Mouse (Mus musculus): ENCODE data around the gene Dars.
A peak's percentile ranks its signal among the peaks of the same experiment; 100 is the strongest.

Gene Dars

DNA sequence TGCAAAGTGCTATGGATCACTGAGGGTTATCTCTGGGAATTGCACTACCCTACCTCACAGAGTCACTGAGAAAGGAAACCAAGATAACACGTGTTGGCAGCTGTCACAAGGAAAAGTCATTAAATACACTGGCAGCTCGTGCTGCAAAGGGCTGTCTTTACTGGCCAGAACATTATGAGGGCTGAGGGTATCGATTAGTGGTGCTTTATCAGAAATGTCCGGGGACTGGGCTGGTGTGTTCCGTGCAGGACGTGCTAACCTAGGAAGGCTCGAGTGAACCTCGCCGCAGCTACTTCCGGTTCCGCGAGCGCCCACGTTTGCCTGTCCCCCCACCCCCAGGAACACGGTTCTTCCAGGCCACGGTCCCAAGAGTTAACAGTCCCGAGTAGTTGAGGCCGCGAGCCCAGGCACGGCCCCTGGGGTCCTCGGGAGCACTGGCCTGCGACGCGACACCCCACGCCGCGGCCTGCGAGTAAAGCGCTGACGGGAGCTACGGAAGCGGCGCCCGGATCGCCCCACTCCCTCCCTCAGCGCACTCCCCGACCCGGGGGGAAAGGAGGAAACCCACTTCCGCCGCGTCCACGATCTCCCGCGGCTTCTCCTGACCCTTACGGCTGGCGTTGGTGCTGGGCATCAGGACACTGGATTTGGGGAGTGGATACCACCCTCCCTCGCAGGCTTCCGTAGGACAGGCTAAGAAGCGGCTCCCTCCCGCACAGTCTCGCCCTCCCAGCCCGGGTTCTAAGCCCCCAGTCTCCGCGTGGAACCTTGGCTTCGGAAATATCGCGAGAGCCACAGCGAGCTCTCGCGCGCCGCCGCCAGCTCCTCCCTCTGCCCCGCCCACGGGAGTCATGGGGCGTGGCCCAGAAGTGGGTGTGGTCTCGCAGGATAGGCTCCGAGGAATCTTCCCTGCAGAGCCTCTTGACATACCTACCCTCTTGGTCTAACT lies at the start of gene Dars:
Gene Dars, minus strand, starts transcription at position 785 of the 949 bp plus-strand sequence.
- DNase-seq (ENCODE audit: low read depth): peak; percentile 85

DNA sequence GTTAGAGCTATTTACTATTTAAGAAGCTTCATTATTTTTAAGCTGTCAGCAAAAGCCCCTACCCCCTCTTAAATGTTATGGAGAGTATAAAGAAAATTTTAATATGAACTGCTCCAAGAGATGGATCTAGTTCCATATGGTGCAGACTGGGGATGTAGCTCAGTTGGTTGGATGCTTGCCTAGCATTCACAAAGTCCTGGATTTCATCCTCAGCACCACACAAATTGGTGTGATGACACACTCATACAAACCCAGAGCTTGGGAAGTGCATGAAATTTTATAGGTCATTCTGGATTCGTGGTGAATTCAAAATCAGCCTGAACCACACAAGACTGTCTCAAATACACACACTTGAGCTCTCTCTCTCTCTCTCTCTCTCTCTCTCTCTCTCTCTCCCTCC lies 49.7 kb upstream of the Dars start:
- no peak for DNase-seq (ENCODE audit: low read depth)

DNA sequence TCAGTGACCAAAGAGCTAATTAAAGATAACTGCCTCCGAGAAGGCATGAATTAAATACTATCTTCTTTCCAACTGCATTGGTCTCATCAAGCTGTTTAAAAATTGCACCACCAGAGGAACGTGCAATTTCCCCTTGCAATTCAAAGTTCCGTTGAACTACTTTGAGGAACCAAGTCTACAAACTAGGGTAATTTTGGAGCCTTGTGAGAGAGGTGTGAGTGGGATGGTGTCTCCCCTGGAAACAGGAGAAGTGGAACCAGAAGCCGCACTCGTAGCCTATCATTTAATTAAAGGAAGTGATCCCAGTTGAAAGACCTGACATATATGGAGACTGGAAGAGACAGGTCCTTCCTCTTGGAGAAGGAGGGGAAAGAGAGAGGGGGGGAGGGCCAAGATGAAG lies 46.3 kb upstream of the Dars start:
- no peak for DNase-seq (ENCODE audit: low read depth)

DNA sequence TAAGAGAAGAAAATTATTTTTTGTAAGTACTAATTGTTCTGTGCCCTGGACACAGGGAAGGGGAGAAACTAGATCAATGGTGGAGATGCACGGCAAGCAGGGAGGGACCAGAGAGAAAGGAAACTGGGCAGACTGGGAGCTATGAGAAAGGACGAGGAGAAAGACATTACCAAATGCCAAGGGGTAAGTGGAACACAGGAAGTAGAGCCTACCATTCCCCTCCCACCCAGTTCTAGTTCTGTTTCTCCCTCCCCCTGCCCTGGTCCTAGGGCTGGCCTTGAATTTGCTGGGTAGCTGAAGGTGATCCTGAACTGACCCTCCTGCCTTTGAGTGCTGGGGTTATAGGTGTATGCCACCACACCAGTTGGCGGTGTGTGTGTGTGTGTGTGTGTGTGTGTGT lies 45.2 kb upstream of the Dars start:
- no peak for DNase-seq (ENCODE audit: low read depth)

DNA sequence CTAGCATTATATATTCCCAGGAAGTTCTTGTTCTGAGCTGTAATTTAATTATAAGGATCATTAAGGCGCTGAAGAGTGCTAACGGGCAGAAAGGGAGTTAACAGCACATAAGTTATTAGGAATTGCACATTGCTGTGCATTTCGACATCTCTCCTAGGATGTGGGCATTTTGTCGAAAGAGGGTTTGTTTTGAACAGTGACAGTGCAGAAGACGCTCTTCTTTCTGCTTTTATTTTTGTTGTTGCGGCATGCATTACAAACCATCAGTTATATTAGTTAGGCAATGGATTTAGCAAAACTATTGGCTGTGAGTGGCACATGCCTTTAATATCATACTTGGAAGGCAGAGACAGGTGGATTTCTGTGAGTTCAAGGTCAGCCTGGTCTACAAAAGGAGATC lies 43.6 kb upstream of the Dars start:
- no peak for DNase-seq (ENCODE audit: low read depth)

DNA sequence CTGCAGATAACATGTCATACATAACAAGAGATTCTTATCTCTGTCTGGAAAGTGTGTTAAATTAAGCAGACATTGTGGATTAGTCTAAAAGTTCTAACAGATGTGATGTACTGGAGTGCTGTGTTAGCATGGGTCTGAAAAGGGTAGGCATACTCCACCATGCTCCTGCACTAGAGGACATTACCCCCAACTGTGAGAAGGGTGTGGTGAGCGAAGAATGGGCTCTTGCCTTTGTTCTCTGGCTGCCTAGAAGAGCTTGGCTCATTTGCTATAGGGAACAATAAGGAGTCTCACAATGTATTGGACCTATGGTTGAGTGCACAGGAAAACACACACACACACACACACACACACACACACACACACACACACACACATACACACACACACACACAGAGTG lies 42.3 kb upstream of the Dars start:
- no peak for DNase-seq (ENCODE audit: low read depth)

DNA sequence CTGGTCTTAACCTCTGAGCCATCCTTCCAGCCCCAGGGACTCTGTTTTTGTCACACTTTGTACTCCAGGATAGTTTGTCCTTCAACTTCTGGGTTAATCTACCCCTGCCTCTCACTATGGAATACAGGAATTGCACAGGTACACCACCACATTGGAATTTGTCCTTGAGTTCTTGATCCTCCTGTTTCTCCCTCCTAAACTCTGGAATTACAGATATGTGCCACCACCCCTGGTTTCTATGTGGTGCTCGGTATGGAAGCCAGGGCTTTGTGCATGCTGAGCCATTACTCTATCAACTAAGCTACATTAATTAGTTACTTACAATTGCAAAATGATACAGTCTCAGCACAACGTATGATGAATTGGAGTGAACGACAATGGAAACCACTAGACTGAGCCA lies 41.8 kb upstream of the Dars start:
- DNase-seq (ENCODE audit: low read depth): no peak

DNA sequence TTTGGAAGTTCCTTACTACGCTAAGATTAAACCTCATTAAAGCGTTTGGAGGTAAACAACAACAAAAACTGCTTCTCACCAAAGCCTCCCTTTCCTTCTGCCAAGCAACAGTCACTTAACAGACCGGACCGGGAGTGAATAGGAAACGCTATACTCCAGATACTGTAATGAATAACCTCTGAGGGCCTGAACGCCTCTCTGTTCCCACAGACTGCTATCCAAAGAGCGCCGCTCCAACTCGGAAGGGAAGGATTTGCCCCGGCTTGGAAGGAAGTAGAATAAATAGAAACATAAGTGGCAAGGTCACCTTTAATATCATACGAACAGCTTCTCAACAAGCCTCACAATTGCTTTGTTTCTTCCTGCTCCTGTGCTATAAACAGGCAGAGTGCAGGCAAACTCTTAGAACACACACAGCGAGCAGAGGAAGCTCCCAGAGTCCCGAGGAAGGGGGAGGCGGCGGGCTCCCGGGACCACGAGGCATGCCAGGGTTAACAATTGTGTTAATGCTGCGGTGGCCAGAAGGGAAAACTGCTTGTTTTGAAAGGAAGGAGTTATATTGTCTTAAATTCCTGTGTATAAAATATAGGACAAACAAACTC lies 39.8 kb upstream of the Dars start:
- DNase-seq (ENCODE audit: low read depth): no peak

DNA sequence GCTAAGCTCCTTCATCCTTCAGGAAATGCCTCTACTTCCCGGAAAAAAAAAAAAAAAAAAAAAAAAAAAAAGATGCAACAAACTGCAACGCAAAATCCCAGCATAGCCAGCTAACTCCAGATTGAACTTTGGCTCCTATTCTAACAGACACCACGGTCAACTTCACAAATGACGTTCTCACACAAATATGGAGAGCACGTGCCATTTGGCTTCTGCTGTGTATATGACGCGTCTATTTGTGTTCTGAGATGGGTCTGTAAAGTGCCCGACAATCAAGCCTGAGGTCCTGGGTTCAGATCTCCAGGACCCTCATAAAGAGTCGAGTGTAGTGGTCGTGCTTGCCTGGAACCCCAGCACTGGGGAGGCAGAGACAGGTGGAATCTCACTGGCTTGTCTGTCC lies 39.1 kb upstream of the Dars start:
- no peak for DNase-seq (ENCODE audit: low read depth)

DNA sequence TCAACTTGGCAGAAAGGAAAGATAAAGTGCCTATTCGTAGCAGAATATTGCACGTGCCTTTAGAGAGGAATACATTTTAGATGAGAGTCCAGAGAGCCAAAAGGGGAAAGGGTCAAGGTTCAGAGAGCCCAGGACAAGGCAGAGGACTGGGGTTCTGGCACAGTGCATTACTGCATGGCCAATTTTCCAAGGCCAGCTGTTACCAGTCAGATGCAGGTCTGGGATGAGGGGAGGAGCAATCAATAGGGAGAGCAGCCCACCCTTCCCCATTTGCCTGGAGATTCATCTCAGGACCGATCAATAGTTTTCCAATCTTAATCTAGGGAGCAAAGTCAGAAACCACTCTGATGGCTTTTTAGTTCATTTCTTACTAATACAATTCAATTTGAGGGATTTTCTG lies 35.0 kb upstream of the Dars start:
- DNase-seq (ENCODE audit: low read depth): no peak

DNA sequence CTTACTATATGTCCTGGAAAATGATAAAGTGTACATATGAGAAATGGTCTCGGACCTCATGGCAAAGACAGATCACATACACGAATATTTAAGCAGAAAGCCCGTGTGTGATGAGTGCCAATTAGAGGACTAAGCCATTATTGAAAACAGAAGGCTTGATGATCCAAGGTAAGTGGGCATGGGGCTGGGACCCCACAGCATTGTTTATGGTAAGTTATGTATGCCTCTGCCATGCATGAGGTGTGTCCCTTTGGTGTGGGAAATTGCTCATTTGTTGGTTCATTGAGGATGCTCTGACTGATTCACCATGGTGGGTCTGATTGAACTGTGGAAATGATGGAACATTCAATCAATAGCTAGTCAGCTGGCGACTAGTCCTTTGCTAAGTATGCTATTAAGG lies 34.0 kb upstream of the Dars start:
- no peak for DNase-seq (ENCODE audit: low read depth)

DNA sequence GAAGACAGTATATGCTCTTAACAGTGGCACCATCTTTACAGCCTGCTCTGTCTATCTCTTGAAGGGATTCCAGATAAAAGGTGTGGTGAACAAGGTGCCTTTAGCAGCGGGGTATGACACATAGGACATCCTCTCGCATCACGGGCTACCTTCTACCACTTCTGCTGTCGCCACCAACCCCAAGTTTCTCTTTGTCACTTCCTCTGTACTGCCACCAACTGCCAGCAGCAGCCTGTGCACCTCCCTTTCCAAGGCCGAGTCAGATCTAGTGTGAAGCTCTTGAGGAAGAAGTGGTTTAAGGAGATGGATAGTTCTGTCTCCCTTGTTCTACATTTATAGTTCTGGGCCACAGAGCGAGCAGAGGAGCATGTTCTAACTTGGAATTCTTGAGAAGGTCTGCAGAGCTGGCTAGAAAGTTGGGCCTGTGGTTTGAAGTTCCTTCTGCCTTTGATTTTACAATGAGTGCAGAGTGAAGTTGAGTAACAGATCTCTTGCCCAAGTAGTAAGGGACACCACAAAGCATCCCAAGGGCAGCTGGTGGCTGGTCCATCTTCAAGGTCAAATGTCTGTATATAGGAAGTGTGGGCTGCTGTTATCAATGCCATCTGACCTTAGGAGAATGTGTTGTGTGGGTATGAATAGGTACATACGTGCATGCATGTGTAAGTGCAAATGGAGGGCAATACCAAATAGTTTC lies 30.2 kb upstream of the Dars start:
- DNase-seq (ENCODE audit: low read depth): peak; percentile 33

DNA sequence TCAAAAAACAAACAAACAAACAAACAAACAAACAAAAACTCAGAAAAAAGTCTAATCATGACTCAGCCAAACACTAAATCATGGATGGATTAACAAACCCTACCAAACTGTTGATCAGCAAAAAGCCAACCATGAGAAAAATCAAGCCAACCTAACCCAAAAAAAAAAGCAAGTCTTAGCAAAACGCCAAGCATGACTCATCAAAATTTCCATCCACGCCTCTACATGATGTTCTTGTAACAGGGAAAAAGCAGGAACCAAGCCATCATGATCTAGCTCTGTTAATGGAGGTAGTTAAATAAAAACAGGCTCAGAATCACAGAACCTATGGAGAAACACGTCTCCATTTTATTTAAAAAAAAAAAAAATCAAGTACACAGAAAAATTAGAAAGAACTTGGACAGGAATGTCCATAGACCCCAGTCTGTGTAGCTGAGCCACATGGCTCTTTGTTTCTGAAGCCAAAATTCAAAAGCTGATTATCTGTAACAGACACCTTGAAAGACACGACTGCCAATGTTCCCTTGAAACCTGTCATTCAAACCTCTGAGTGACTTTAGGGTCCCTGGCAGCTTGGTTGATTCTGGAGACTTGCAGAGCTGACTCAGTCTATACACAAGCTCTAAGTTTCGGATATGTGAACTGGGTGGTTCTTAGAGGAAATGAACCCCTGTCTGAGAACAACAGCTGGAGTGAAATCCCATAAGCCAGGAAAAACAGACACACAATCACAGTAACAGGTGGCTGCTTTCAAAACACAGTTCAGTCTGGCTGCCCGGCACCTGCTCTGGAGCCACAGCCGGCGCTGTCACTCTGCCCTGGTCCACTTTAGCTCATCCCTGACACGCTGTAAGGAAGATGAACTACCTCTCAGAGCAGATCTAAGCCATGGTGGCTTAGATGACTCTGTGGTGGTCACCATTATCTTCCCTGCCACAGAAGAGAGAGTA lies 27.0 kb upstream of the Dars start:
- DNase-seq (ENCODE audit: low read depth): no peak

DNA sequence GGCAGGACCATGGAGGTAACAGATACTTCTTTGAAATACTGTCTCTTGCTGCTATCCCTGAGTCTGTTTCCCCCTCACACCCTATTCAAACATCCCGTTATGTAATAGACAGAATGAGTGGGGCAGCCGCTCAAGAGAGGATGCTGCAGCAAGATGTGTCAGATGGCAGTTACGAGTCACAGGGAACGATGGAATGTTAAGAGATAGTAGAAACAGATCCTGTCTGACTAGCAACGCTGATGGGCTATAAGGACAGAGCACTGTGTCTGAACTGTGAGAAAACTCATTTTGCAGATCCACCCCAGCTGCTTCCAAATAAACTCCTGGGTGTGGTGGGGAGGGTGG lies 23.9 kb upstream of the Dars start:
- no peak for DNase-seq (ENCODE audit: low read depth)

DNA sequence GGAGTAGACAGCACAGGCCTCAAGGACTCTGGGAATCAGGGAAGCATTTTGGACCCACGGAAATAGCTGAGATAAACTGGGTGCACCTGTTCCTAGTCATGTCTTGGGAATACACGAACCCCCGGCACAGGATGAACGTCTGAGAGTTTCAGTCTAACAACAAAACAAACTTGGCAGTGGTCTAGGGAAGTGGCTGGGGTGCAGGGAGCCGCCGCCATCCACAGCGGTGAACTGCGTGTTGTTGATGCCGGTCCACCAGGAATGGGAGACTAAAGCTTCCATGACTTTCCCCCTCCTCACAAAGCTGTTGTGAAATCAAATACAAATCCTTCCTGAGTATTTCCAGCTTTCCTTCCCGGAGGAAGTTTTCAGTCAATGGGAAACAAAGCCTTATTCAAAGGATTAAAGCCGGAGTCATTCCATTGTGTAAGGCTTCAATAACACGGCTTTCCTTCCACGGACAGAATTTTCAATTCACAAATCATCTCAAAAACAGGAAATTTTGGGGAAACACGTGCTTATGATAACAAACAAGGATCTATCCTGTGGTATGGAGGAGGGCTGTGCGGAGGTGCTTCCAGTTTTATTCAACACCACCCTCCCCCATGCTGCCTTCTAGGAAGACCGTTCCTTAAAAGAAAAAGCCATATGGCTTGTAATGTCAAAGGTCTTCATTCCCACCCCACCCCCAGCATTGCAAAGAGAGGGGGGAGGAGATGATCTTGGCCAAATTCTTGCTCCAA lies 23.4 kb upstream of the Dars start:
- DNase-seq (ENCODE audit: low read depth): no peak

DNA sequence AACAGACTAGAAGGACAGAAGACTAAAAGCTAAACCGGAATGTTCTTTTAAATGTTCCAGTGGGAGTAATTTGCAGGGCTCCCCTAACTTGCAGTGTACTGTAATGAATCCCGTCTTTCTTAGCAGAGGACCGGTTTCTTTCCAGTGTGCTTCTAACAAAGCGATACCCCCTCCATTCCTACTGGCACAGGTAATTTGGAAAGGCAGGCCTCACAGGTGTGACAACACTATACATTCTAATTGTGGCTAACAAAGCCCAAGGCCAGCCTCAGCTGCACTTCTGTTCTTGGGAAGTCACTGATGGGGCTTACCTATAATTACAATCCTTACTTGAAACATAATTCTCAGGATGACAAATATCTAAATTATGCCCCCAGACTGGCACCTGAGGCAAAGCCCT lies 22.4 kb upstream of the Dars start:
- no peak for DNase-seq (ENCODE audit: low read depth)

DNA sequence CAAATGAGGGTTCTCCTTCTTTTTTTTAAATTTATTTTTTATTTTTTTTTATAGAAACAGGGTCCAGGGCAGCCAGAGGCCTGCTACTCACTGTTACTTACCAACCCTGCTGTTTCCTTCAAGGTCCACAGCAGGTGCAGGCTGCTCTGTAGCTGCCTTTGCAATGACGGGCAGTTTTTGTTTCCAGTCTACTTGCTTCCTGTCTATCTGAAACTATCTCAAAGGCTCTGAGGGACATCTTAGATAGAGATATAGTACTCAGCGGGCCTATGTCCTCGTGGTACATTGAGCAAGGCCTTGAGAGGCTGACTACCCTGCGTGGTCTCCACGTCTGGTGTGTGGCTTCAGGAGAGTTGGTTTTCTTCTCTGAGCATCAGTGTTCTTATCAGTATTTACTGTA lies 21.4 kb upstream of the Dars start:
- no peak for DNase-seq (ENCODE audit: low read depth)

DNA sequence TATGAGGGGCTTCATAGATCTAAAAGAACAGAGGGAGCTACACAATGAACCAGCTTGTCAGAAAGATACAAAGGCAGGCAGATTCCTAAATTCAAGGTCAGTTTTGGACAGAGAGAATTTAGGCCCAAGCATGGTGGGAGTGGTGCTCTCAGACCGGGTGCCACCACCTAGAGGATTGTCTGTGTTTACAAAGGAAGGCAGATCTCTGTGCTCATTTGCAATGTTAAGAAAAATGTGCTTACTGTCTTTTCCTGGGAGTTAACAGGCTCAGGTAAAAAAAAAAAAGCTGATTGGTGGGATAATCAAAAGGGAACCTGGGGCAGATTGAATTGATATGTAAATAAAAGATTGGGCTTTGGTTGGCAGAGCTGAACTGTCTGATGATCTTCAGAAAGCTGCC lies 20.1 kb upstream of the Dars start:
- no peak for DNase-seq (ENCODE audit: low read depth)

DNA sequence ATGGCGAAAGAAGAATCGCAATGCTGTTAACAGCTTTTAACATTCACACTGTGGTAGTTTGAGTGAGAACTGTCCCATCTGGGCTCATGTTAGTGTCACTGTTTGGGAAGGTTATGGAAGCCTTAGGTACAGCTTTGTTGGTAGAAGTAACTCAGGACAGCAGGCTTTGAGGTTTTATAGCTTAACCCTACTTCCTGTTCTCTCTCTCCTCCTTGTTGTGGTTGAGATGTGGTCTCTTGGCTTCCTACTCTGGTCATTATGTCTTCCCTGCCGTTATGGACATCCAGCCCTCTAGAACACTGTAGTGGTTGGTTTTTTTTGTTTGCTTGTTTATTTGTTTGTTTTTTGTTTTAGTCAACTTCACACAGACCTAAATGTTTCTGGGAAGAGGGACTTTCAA lies 18.8 kb upstream of the Dars start:
- no peak for DNase-seq (ENCODE audit: low read depth)

DNA sequence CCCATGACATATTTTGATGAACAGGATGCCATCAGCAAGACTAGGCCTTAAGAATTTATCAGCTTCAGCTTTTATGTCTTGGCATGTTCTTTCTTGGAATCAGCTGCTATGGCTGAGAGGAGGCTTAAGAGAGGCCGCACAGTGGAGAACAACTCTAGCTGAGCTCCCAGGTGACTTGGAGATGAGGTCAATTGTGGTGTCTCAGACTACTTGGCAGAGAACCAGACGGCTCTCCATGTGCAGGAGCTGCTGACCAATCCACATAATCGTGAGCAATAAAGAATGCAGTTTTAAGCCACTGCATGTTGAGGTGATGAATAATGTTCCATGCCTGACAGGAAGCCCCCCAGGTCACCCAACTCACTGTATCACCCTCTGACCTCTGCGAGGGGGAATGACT lies 18.4 kb upstream of the Dars start:
- no peak for DNase-seq (ENCODE audit: low read depth)

DNA sequence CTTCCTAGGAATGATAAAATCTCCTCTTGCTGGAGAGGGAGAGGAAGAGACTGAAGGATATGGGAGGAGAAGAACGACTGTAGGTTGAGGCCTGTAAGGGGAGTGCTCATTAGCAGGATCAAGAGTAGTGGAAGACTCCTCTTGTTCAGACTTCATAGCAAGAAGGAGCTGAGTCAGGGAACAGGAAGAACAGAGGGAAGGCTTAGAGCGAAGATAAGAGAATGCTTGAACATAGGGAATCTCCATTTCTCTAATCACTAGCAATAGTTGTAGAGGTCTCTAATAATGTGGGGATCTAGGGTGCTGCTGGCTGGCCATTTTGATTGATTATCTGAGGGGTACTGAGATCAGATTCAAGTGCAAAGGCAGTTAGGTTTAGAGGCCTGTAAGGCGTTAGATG lies 7.8 kb upstream of the Dars start:
- DNase-seq (ENCODE audit: low read depth): no peak

DNA sequence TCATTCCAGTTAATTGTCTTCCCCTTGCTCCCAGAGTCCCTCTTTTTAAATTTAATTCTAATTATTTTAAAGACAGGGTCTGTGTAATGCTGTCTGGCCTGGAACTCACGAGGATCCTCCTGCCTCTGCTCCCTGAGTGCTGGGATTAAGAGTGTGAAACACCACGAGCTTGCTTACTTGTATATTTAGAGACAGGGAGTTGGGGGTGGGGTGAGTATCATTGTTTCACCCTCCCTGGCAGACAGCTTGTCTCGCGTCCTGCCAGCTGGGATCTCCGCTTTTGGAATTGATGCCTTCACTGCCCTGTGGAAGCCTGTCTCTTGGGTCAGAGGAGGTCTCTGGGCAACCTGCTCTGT lies 343 bp upstream of the Dars start:
- DNase-seq (ENCODE audit: low read depth): no peak
